Mouse (Mus musculus) heart, embryonic 12.5 days (tissue): ENCODE results near the gene Arhgap4. TPM values are rescaled to one million over a fixed set of nuclear protein-coding genes. Genes with fewer than 3 reads are reported as not detected.

Source experiments
- polyA plus RNA-seq: library from polyadenylated mRNA; unstranded; fragments of >200 nt; fragmentation: Nextera tagmentation; extraction: Ambion mirVana; gene quantifications from 2 replicates; pipeline ENCODE4 v1.2.1, GENCODE M21; 2016

Arhgap4 gene
- polyA plus RNA-seq, 1 experiment from 2014 or later, result 1.4 TPM

Other genes starting within 250 kb of the Arhgap4 start
- gene Slc6a8, start 248.7 kb downstream of the Arhgap4 start, polyA plus RNA-seq, result 8.8 and 9.8 TPM in 2 replicates
- gene Bcap31, start 205.7 kb downstream of the Arhgap4 start, polyA plus RNA-seq, result 154 and 176 TPM in 2 replicates
- 12.2 and 12.6 TPM in 2 replicates for gene Abcd1, start 205.3 kb downstream of the Arhgap4 start, polyA plus RNA-seq
- 0.43 and 0.62 TPM in 2 replicates for gene Plxnb3, start 164.8 kb downstream of the Arhgap4 start, polyA plus RNA-seq
- 72.5 and 75.2 TPM in 2 replicates for gene Srpk3, start 147.5 kb downstream of the Arhgap4 start, polyA plus RNA-seq
- gene Idh3g, start 135.0 kb downstream of the Arhgap4 start, polyA plus RNA-seq, result 270 and 279 TPM in 2 replicates
- gene Ssr4, start 134.8 kb downstream of the Arhgap4 start, polyA plus RNA-seq, result 144 and 145 TPM in 2 replicates
- 0.42 and 0.54 TPM in 2 replicates for gene Pdzd4, start 96.9 kb downstream of the Arhgap4 start, polyA plus RNA-seq
- gene Avpr2, start 29.8 kb downstream of the Arhgap4 start, polyA plus RNA-seq, result not detected in 2 replicates
- gene L1cam, start 25.8 kb downstream of the Arhgap4 start, polyA plus RNA-seq, result 0.58 and 0.73 TPM in 2 replicates
- 77.6 and 87.2 TPM in 2 replicates for gene Naa10, start 74 bp upstream of the Arhgap4 start, polyA plus RNA-seq
- 50.2 and 50.8 TPM in 2 replicates for gene Renbp, start 9.0 kb upstream of the Arhgap4 start, polyA plus RNA-seq
- 41.3 and 47.3 TPM in 2 replicates for gene Hcfc1, start 44.5 kb upstream of the Arhgap4 start, polyA plus RNA-seq
- 55.6 and 58.4 TPM in 2 replicates for gene Irak1, start 102.0 kb upstream of the Arhgap4 start, polyA plus RNA-seq
- not detected in 2 replicates for gene Opn1mw, start 205.6 kb upstream of the Arhgap4 start, polyA plus RNA-seq
- 12.0 and 14.0 TPM in 2 replicates for gene Mecp2, start 213.5 kb upstream of the Arhgap4 start, polyA plus RNA-seq
- not detected in 2 replicates for gene Tex28, start 246.0 kb upstream of the Arhgap4 start, polyA plus RNA-seq